In genomic region chr11:35744571-35744970, GRCm38 (mm10) we compare ENCODE assay signal across 24 mouse cellular contexts. TPM values are rescaled to one million over a fixed set of nuclear protein-coding genes. Genes with fewer than 3 reads are reported as not detected.
DNase-seq lines count a peak whose midpoint lies in the region; ATAC-seq and TF ChIP-seq lines count a peak whose summit lies in the region.
"Had no signal": no experiment of that assay in that cellular context is flagged by ENCODE, and none has a peak within 500 bp of the region (broad histone marks: within the 10 kb centered on the region; RNA-seq: fewer than 3 reads in every experiment).

No protein-coding gene starts in this region.

- H3K9ac ChIP-seq in forebrain, postnatal 0 days: no peak overlapping the region
- H3K9ac ChIP-seq in forebrain, embryonic 14.5 days (ENCODE audit: low read length): no peak overlapping the region
- H3K9ac ChIP-seq: forebrain, embryonic 13.5 days; heart, embryonic 13.5 days had no signal

- no peaks in the 10 kb centered on the region for H3K4me1 ChIP-seq in forebrain, postnatal 0 days (ENCODE audit: insufficient read depth)
- H3K4me1 ChIP-seq in forebrain, embryonic 14.5 days (ENCODE audit: control insufficient read depth, insufficient read depth, low read length): no peaks in the 10 kb centered on the region
- H3K4me1 ChIP-seq: forebrain, embryonic 13.5 days; heart, embryonic 13.5 days had no signal

- TF ChIP-seq CTCF in forebrain, postnatal 0 days (IDR thresholded peaks at IDR 0.05; ENCODE audit: low read depth): no peak

- H3K4me2 ChIP-seq in forebrain, postnatal 0 days (ENCODE audit: low read depth): no peak overlapping the region
- no peak overlapping the region for H3K4me2 ChIP-seq in forebrain, embryonic 14.5 days (ENCODE audit: low read length)
- H3K4me2 ChIP-seq: forebrain, embryonic 13.5 days; heart, embryonic 13.5 days had no signal

- no peak overlapping the region for H3K4me3 ChIP-seq in forebrain, postnatal 0 days (ENCODE audit: low read depth, low read length)
- no peak overlapping the region for H3K4me3 ChIP-seq in forebrain, embryonic 14.5 days (ENCODE audit: low read depth, low read length)
- H3K4me3 ChIP-seq: embryonic facial prominence, embryonic 10.5 days; forebrain, embryonic 13.5 days; heart, embryonic 13.5 days had no signal

- WGBS in forebrain, postnatal 0 days: 73% methylated on average over 6 of the region's 6 CpGs
- WGBS in forebrain, embryonic 14.5 days: 85% methylated on average over 6 of the region's 6 CpGs

- peak; percentile 46 for DNase-seq in forebrain, postnatal 0 days
- no peak for DNase-seq in forebrain, embryonic 14.5 days (ENCODE audit: low spot score)
- peak; percentile 29 for DNase-seq in layer of hippocampus, adult 11-12 months (ENCODE audit: low spot score)
- no peak for DNase-seq in layer of hippocampus, postnatal 10 days (ENCODE audit: low spot score in 2 of 2)
- peak; percentile 28 for DNase-seq in left cerebral cortex, postnatal 4 days
- no peak for DNase-seq in left cerebral cortex, postnatal 14 days (ENCODE audit: low spot score in 2 of 2)
- peak; percentile 38 for DNase-seq in layer of hippocampus, adult 9-11 months
- DNase-seq in thymus, postnatal 10 days (ENCODE audit: low spot score in 2 of 2): no peak
- DNase-seq: adrenal gland, adult 2 months; adrenal gland, postnatal 25 days; cerebellum, adult 11 months; cerebellum, adult 9-10 months; gastrocnemius, postnatal 36 days; heart, adult 11 months; heart, postnatal 36 days had no signal

- intact Hi-C loops in left cerebral cortex, postnatal 4 days (cut with DNase I): no loop called here
- intact Hi-C loops in left cerebral cortex, postnatal 14 days (cut with DNase I): no loop called here

- H3K27ac ChIP-seq in forebrain, postnatal 0 days (ENCODE audit: low read depth, low read length): no peak overlapping the region
- H3K27ac ChIP-seq in forebrain, embryonic 14.5 days (ENCODE audit: low read depth, low read length): no peak overlapping the region
- H3K27ac ChIP-seq: embryonic facial prominence, embryonic 10.5 days; forebrain, embryonic 13.5 days; heart, embryonic 13.5 days had no signal

- H3K9me3 ChIP-seq in forebrain, postnatal 0 days (ENCODE audit: low read length): no peaks in the 10 kb centered on the region
- no peaks in the 10 kb centered on the region for H3K9me3 ChIP-seq in forebrain, embryonic 14.5 days (replicated peaks; ENCODE audit: control insufficient read depth, low read length)

- ATAC-seq in forebrain, postnatal 0 days: peak; percentile 43; the same call in 1 of the 2 replicates
- no peak for ATAC-seq in forebrain, embryonic 14.5 days
- ATAC-seq: activated CD4-positive, CD25-positive, alpha-beta regulatory T cell, adult 4 months; forebrain, embryonic 13.5 days; hindbrain, embryonic 16.5 days; Patski had no signal

- H3K36me3 ChIP-seq in forebrain, postnatal 0 days (ENCODE audit: insufficient read depth): no peaks in the 10 kb centered on the region
- H3K36me3 ChIP-seq in forebrain, embryonic 14.5 days (ENCODE audit: control insufficient read depth, insufficient read depth, low read length): no peaks in the 10 kb centered on the region
- H3K36me3 ChIP-seq: embryonic facial prominence, embryonic 10.5 days; heart, embryonic 13.5 days had no signal

- no peaks in the 10 kb centered on the region for H3K27me3 ChIP-seq in forebrain, postnatal 0 days (ENCODE audit: insufficient read depth, low read length)
- H3K27me3 ChIP-seq in forebrain, embryonic 14.5 days (replicated peaks; ENCODE audit: control insufficient read depth, insufficient read depth, low read length): no peaks in the 10 kb centered on the region
- H3K27me3 ChIP-seq: CH12.LX; forebrain, embryonic 13.5 days; heart, embryonic 13.5 days; Patski had no signal

RNA-seq across cellular contexts. Expression of gene Pank3, which starts 24.7 kb away (rescaled TPM):
- total RNA-seq in forebrain, postnatal 0 days (2014; rRNA removed): 79.4 and 93.7 TPM in 2 replicates
- polyA plus RNA-seq in forebrain, postnatal 0 days (2015; fragmentation: Nextera tagmentation; extraction: Ambion mirVana): 7.7 and 11.7 TPM in 2 replicates
- 25.0 and 31.1 TPM in 2 replicates for polyA plus RNA-seq in forebrain, embryonic 14.5 days (2014; fragmentation: Nextera tagmentation; extraction: Ambion mirVana)
- 10 to 100 TPM; 63.3 to 64.6 TPM for total RNA-seq in layer of hippocampus, postnatal 10 days (2021)
- 10 to 100 TPM; 64.9 to 70.1 TPM for total RNA-seq in left cerebral cortex, postnatal 4 days (2021)
- 10 to 100 TPM; 50.9 to 51.4 TPM for total RNA-seq in left cerebral cortex, postnatal 14 days (2021)

RNA-seq across cellular contexts. Expression of gene Fbll1, which starts 54.1 kb away (rescaled TPM):
- total RNA-seq in forebrain, postnatal 0 days (2014; rRNA removed): 51.2 and 72.6 TPM in 2 replicates
- 32.9 and 35.4 TPM in 2 replicates for polyA plus RNA-seq in forebrain, postnatal 0 days (2015; fragmentation: Nextera tagmentation; extraction: Ambion mirVana)
- 6.7 and 12.4 TPM in 2 replicates for polyA plus RNA-seq in forebrain, embryonic 14.5 days (2014; fragmentation: Nextera tagmentation; extraction: Ambion mirVana)
- 10 to 100 TPM; 51.2 to 54.3 TPM for total RNA-seq in layer of hippocampus, postnatal 10 days (2021)
- 10 to 100 TPM; 51.9 to 53.1 TPM for total RNA-seq in left cerebral cortex, postnatal 4 days (2021)
- total RNA-seq in left cerebral cortex, postnatal 14 days (2021): 10 to 100 TPM; 48.7 to 50.3 TPM
- total RNA-seq: adrenal gland, adult 2 months; CH12.LX; gastrocnemius, adult 8-10 months; gastrocnemius, postnatal 36 days; heart, postnatal 36 days had no signal
- polyA plus RNA-seq: activated CD4-positive, CD25-positive, alpha-beta regulatory T cell, adult 4 months; heart, embryonic 13.5 days; heart, postnatal 0 days; Patski had no signal

Comparison
In these comparisons a context has a peak if more than half of its experiments do, and no peak if none do; other contexts are left out.
1. DNase-seq: peak in forebrain, postnatal 0 days (single experiment), layer of hippocampus, adult 11-12 months (single experiment), left cerebral cortex, postnatal 4 days (single experiment) and layer of hippocampus, adult 9-11 months (single experiment); none in forebrain, embryonic 14.5 days (single experiment), layer of hippocampus, postnatal 10 days (0 of 2), left cerebral cortex, postnatal 14 days (0 of 2) and thymus, postnatal 10 days (0 of 2).